Mouse (Mus musculus) kidney, adult 2 months (tissue): ENCODE measurements around the gene Car5a. TPM values are rescaled to one million over a fixed set of nuclear protein-coding genes. Genes with fewer than 3 reads are reported as not detected.
A peak's percentile ranks its signal among the peaks of the same experiment; 100 is the strongest.

Source experiments
- DNase-seq: peaks from one replicate; pipeline ENCODE4 v3.0.0; 2021
- H3K27ac ChIP-seq: fragments of 200-500 bp; 2 replicates; pipeline ENCODE4 v1.5.1; 2012; ENCODE audit warnings: low read depth, low read length, control low read depth, inconsistent platforms; ENCODE audit not compliant: insufficient read depth
- H3K27me3 ChIP-seq: fragments of 200-500 bp; replicated peaks from 2 replicates; pipeline ENCODE4 v1.6.1; 2012; ENCODE audit warnings: mild to moderate bottlenecking, moderate library complexity, low read length, inconsistent platforms; ENCODE audit not compliant: control insufficient read depth, insufficient read depth
- H3K36me3 ChIP-seq: fragments of 200-500 bp; 2 replicates; pipeline ENCODE4 v1.6.1; 2012; ENCODE audit warnings: mild to moderate bottlenecking, moderate library complexity, low read length, inconsistent platforms; ENCODE audit not compliant: control insufficient read depth, insufficient read depth
- H3K4me1 ChIP-seq: fragments of 200-500 bp; 2 replicates; pipeline ENCODE4 v1.6.1; 2011; ENCODE audit warnings: low read length; ENCODE audit not compliant: control insufficient read depth, insufficient read depth
- H3K4me3 ChIP-seq: fragments of 200-500 bp; 2 replicates; pipeline ENCODE4 v1.5.1; 2011; ENCODE audit warnings: mild to moderate bottlenecking, low read depth, low read length, control low read depth; ENCODE audit not compliant: insufficient read depth
- CTCF ChIP-seq: fragments of 200-500 bp; conservative IDR thresholded peaks from 2 replicates; pipeline ENCODE4 v1.5.1; 2011; ENCODE audit warnings: low read depth, mild to moderate bottlenecking, control low read depth, low read length, moderate library complexity, mixed read lengths; ENCODE audit not compliant: insufficient read depth, insufficient read length
- POLR2A ChIP-seq: fragments of 200-500 bp; IDR thresholded peaks from one replicate; pipeline ENCODE4 v1.6.1; 2011; ENCODE audit warnings: low read depth, low read length, control low read depth
- WGBS: fragments of 180-500 bp; shearing (Covaris S2); methylation state at CpG from one replicate; pipeline ENCODE4 v1.1.7; 2018; 5-methylcytosine and 5-hydroxymethylcytosine counted together
- polyA plus RNA-seq: library from polyadenylated mRNA; depleted of rRNA; stranded (reverse); fragments of >200 nt; gene quantifications from 2 replicates; pipeline ENCODE4 v1.2.3, GENCODE M21; 2012

The Car5a gene
- polyA plus RNA-seq, 1 experiment: 13.4 TPM

- TF ChIP-seq POLR2A: peak; percentile 73
- TF ChIP-seq CTCF: no peak
- peak overlapping the region; percentile 99 for H3K27ac ChIP-seq
- under 1% methylated on average over 66 of the region's 66 CpGs for WGBS
- H3K27me3 ChIP-seq: no peaks in the 10 kb centered on the region
- peak overlapping the region; percentile 91 for H3K4me3 ChIP-seq
- H3K36me3 ChIP-seq: no peaks in the 10 kb centered on the region
- H3K4me1 ChIP-seq: peaks cover 18% of the 10 kb centered on the region; the same call in 1 of the 2 replicates
- peak; percentile 99 for DNase-seq
Observed at GRCm38 (mm10) chr8:121949941-121950748, 5.4 kb upstream of the Car5a start.

GRCm38 (mm10) chr8:121949222-121949800 is 4.6 kb upstream of the Car5a start, which contains the start of gene Banp:
Gene Banp (plus strand): TSS chr8:121949750.
- DNase-seq: no peak
- no peaks in the 10 kb centered on the region for H3K27me3 ChIP-seq
- H3K36me3 ChIP-seq: no peaks in the 10 kb centered on the region
- no peak for TF ChIP-seq CTCF
- no peak for TF ChIP-seq POLR2A
- peak within 1 kb of the TSS; percentile 99 for H3K27ac ChIP-seq
- whole genome bisulfite sequencing: 51% methylated on average over 6 of the region's 6 CpGs
- H3K4me3 ChIP-seq: peak within 1 kb of the TSS; percentile 91
- H3K4me1 ChIP-seq: peaks cover 15% of the 10 kb centered on the region; the same call in 1 of the 2 replicates

DNA sequence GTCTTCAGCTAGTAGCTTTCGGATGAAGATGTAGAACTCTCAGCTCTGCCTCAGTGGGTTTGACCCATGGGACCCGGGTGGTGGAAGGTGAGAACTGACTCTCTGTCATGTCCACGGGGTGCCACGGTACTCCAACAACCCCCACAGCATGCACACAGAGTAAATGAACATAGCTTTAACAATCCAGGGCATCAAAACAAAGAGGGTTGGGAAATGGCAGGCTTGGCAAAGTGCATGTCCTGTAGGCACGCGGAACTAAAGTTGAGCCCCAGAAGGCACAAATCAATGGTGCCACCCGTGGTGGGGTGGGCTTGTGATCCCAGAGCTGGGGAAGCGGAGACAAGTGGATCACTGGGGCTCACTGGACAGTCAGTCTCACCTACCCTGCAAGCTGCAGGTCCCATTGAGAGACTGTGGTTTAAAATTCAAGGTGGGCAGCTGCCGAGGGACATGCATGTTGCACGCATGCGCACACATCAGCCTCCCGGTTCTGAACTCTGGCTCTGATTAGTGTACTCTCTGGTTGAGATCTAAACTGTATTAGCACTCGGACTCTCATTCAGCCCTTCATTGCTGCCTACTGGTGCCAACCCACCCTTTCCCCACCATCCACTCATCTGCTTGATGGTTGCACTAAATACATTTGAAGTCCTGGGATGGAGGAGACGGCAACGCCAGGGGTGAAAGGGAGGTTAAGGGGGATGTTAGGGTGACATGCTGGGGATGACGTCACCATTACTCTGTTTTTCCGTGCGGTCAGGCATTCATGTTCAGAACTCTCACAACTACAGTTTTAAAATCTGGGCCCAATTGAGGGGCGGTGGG is 3.8 kb upstream of the Car5a start:
- TF ChIP-seq CTCF (no peak), POLR2A (no peak)
- DNase-seq: no peak
- peak overlapping the region; percentile 4; the same call in 1 of the 2 replicates for H3K27ac ChIP-seq
- WGBS: 57% methylated on average over 19 of the region's 19 CpGs
- peak overlapping the region; percentile 23; the same call in 1 of the 2 replicates for H3K4me3 ChIP-seq
- no peaks in the 10 kb centered on the region for H3K27me3 ChIP-seq
- H3K4me1 ChIP-seq: peaks cover 15% of the 10 kb centered on the region; the same call in 1 of the 2 replicates
- H3K36me3 ChIP-seq: no peaks in the 10 kb centered on the region

DNA sequence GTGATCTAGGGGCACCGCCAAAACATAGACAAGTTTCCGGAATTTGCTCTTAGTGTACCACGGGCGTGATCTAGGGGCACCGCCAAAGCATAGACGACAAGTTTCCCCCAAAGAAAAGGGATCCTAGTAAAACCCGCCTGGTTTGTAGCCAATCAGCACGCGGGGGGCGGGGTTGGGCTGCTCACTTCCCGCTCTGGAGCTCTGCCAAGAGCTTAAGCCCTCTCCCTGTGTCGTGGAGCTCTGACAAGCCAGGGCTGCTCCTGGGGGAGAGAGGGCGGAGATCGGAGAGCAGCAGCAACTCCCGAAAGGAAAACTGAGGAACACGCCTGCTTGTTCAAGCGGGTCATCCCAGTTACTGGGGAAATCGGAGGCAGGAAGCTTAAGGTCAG is 3.0 kb upstream of the Car5a start:
- TF ChIP-seq CTCF (no peak), POLR2A (no peak)
- H3K4me3 ChIP-seq: peak overlapping the region; percentile 23; the same call in 1 of the 2 replicates
- H3K36me3 ChIP-seq: no peaks in the 10 kb centered on the region
- peak; percentile 95 for DNase-seq
- peaks cover 15% of the 10 kb centered on the region; the same call in 1 of the 2 replicates for H3K4me1 ChIP-seq
- WGBS: 1% methylated on average over 18 of the region's 18 CpGs
- H3K27me3 ChIP-seq: no peaks in the 10 kb centered on the region
- peak overlapping the region; percentile 4; the same call in 1 of the 2 replicates for H3K27ac ChIP-seq

DNA sequence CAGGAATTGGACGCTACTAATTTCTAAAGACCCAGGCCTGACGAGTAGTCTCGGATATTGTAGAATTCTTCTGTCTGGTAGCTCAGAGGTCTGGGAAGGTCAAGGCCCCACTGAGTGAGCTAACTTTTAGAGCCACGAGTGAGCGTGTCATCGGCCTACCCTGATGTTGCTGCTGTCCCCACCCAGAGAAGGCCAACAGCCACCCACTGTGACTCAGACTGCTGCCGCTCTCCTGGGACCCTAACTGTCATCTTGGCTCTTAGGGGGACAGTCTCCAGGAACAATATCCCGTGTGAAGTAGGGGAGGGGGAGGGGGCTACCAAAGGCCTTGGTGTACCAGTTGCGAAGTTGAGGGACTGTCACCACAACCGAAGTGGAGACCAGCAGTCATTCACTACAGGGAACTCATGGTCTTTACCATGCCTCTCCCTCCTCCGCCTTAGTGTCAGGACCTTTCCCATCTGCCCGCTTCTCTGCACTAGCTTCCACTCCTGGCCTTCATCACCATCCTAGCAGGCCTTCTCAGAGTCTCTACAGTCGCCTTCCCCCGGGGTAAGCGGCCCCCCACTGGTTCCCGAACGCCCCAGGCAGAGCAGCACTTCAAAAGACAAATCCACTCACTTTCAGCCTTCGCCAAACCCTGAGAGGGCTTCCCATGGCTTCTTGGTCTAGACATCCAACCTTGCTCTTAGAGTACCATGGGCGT is 2.5 kb upstream of the Car5a start:
- H3K36me3 ChIP-seq: no peaks in the 10 kb centered on the region
- 49% methylated on average over 19 of the region's 19 CpGs for WGBS

DNA sequence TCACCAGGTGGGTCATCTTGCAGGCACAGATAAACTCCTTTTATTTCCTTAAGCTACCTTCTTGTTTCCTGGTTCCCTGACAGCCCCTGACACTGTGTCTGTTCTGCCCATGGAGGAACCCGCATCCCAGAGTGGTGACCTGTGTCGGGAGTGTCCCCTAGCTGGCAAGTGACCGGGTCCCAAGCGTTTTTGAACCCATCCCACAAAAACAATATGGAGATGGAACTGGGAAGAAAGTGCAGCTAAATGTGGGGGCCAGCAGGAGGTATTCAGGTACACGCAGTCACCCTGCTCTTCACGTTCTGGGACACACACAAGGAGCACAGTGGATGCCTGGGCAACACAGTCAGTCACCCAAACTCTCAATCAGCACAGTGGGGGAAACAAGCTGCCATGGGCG is 1.6 kb upstream of the Car5a start:
- TF ChIP-seq CTCF (no peak), POLR2A (no peak)
- Histone ChIP-seq H3K4me1 (peaks cover 6% of the 10 kb centered on the region; the same call in 1 of the 2 replicates), H3K27me3 (no peaks in the 10 kb centered on the region), H3K27ac (no peak overlapping the region), H3K36me3 (no peaks in the 10 kb centered on the region), H3K4me3 (no peak overlapping the region)
- 86% methylated on average over 7 of the region's 7 CpGs for WGBS
- DNase-seq: no peak

More for the DNA sequence above, 2.5 kb upstream of the Car5a start:
- Histone ChIP-seq H3K4me1 (peaks cover 10% of the 10 kb centered on the region; the same call in 1 of the 2 replicates), H3K27me3 (no peaks in the 10 kb centered on the region), H3K27ac (no peak overlapping the region), H3K4me3 (0 out of 2 replicates have a peak overlapping the region, but pooled peaks have one; percentile 1)
- TF ChIP-seq POLR2A (no peak), CTCF (no peak)
- DNase-seq: no peak
